Mouse (Mus musculus) limb, embryonic 12.5 days (tissue): ENCODE measurements around the gene Dcst2. TPM values are rescaled to one million over a fixed set of nuclear protein-coding genes. Genes with fewer than 3 reads are reported as not detected.
A peak's percentile ranks its signal among the peaks of the same experiment; 100 is the strongest.

ENCODE experiments used
- ATAC-seq: fragments of 200-750 bp; cut with Nextera tagmentation; 2 replicates; pipeline ENCODE4 v1.8.0; 2017; ENCODE audit warnings: low read depth, moderate TSS enrichment; ENCODE audit not compliant: insufficient number of reproducible peaks, insufficient read depth, low FRiP score, low TSS enrichment
- H3K27ac ChIP-seq: fragments of 300-500 bp; sonication (generic); 2 replicates; pipeline ENCODE4 v1.5.1; 2016; ENCODE audit warnings: mild to moderate bottlenecking, moderate library complexity
- H3K27me3 ChIP-seq: fragments of 300-500 bp; sonication (generic); 2 replicates; pipeline ENCODE4 v1.6.1; 2016; ENCODE audit warnings: mild to moderate bottlenecking, moderate library complexity
- H3K36me3 ChIP-seq: fragments of 300-500 bp; sonication (generic); 2 replicates; pipeline ENCODE4 v1.6.1; 2016; ENCODE audit warnings: mild to moderate bottlenecking, moderate library complexity
- H3K4me1 ChIP-seq: fragments of 300-500 bp; sonication (generic); replicated peaks from 2 replicates; pipeline ENCODE4 v1.6.1; 2016
- H3K4me2 ChIP-seq: fragments of 300-500 bp; sonication (generic); 2 replicates; pipeline ENCODE4 v1.6.1; 2016; ENCODE audit warnings: mild to moderate bottlenecking, moderate library complexity
- H3K4me3 ChIP-seq: fragments of 300-500 bp; sonication (generic); replicated peaks from 2 replicates; pipeline ENCODE4 v1.5.1; 2016; ENCODE audit warnings: mild to moderate bottlenecking
- H3K9ac ChIP-seq: fragments of 300-500 bp; sonication (generic); replicated peaks from 2 replicates; pipeline ENCODE4 v1.6.1; 2016; ENCODE audit warnings: mild to moderate bottlenecking, moderate library complexity
- H3K9me3 ChIP-seq: fragments of 300-500 bp; sonication (generic); 2 replicates; pipeline ENCODE4 v1.6.1; 2016; ENCODE audit warnings: mild to moderate bottlenecking, moderate library complexity
- WGBS: fragments of 180-500 bp; shearing (Covaris S2); methylation state at CpG from one replicate; pipeline ENCODE4 v1.1.7; 2016; 5-methylcytosine and 5-hydroxymethylcytosine counted together
- polyA plus RNA-seq: library from polyadenylated mRNA; unstranded; fragments of >200 nt; fragmentation: Nextera tagmentation; extraction: Ambion mirVana; gene quantifications from 2 replicates; pipeline ENCODE4 v1.2.1, GENCODE M21; 2016

The Dcst2 gene
- polyA plus RNA-seq, 1 experiment from 2014 or later: 0.20 TPM

DNA sequence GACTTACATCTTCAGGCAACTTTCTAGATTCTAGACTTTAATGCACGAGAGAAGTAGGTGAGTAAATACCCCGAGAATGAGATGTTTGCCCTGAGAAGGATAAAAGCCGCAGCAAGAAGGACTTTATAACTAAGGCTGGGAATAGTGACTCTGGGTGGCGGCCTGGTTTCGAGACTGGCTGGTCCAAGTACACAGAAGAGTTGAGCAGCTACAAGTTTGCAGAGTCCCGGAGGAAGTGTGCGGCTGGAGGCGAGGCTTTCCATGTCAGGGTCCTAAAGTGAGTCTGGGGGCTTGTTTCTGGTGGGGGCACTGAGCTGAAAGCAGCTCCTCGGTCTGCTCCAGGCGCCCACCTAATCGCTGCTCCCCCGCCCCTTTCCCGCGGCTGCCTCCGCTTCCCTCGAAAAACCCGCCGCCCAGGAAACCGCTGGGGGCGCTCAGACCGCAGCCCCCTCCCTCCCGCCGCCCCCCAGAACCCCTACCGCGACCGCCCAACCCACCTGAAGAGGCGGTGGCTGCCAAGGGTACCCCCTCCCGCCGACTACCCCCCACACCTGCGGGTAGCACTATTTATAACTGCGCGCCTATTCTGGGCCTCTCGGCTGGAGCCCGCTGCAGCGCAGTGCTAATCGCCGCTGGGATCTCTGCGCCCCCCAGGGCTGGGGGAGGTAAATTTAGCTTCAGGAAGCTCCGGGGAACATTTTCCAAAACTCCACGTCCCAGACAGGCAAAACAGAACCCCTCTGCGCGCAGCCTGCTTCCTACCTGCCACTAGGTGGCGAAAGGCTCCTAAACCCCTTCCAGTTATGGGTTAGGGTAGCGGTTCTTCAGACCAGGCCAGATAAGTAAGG is 34.3 kb downstream of the Dcst2 start:
- H3K9me3 ChIP-seq: no peaks in the 10 kb centered on the region
- WGBS: 1% methylated on average over 43 of the region's 44 CpGs
- H3K4me1 ChIP-seq: peaks cover 53% of the 10 kb centered on the region
- peak overlapping the region; percentile 79 for H3K27ac ChIP-seq
- H3K4me3 ChIP-seq: peak overlapping the region; percentile 53
- H3K4me2 ChIP-seq: peak overlapping the region; percentile 100
- H3K27me3 ChIP-seq: peaks cover 21% of the 10 kb centered on the region
- no peak for ATAC-seq
- no peaks in the 10 kb centered on the region for H3K36me3 ChIP-seq
- H3K9ac ChIP-seq: peak overlapping the region; percentile 58

DNA sequence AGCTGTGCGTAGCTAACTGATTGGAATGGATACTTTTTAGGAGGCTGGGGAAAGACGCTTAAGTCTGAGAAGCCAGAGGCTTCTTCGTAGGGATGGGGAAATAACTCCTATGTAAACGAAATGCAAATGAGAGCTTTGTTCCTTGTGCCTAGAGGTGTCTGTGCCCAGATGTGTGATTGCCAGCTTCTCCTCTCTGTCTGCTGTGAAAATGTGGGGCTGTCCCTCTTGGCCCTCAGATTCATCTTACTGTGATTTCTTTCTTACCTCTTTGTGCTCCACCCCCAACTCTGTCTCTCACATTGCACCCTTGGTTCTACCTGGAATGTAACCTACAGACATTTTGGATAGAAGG is 34.9 kb downstream of the Dcst2 start:
- H3K9me3 ChIP-seq: no peaks in the 10 kb centered on the region
- peak overlapping the region; percentile 58 for H3K9ac ChIP-seq
- H3K4me3 ChIP-seq: peak overlapping the region; percentile 53
- H3K4me2 ChIP-seq: peak overlapping the region; percentile 100
- H3K4me1 ChIP-seq: peaks cover 47% of the 10 kb centered on the region
- no peak for ATAC-seq
- peaks cover 16% of the 10 kb centered on the region for H3K27me3 ChIP-seq
- WGBS: 2% methylated on average over 4 of the region's 4 CpGs
- H3K36me3 ChIP-seq: peaks cover 5% of the 10 kb centered on the region; the same call in 1 of the 2 replicates
- peak overlapping the region; percentile 79; the same call in 1 of the 2 replicates for H3K27ac ChIP-seq

DNA sequence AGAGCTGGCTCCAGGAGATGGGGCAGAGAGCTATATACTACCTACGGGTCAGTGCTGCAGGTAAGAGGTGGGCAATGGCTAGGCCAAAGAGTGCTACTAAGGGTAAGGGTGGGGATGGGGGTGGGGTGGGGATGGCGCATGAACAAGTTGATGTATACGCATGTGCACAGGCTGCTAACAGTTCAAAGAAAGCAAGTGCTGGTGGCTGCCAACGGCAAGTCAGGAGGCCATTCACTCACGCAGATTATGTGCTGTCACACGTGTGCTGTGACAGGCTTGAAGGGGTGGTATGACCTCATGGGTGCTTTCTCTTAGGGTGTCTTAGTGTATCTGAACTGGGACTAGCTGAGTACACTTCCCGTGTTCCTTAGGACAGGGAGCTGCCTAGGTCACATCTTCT is 39.6 kb downstream of the Dcst2 start:
- Histone ChIP-seq H3K4me1 (peaks cover 6% of the 10 kb centered on the region), H3K36me3 (peaks cover 38% of the 10 kb centered on the region), H3K27ac (no peak overlapping the region), H3K27me3 (no peaks in the 10 kb centered on the region), H3K9me3 (no peaks in the 10 kb centered on the region), H3K4me3 (no peak overlapping the region), H3K9ac (no peak overlapping the region), H3K4me2 (no peak overlapping the region)
- ATAC-seq: no peak
- WGBS: 90% methylated on average over 7 of the region's 7 CpGs

DNA sequence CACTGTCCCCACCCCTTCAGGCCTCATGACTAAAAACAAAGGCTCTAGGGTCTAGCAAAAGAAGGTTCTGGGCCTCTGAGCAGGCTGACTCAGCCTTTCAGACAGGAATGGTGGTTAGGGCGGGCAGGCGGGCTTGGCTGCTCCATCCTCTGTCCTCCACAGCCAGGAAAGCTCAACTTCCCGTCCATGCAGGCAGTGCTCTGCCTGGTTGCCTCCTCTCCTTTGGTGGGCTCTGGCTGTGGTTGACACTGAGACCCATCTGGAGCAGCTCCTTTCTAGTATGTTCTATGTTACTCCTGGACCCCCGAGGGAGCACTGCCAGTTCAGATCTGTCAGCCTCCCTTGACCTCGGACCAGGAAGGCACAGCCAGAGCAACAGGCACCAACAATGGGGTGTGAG is 40.9 kb downstream of the Dcst2 start, which contains the start of gene Lenep:
Gene Lenep (minus strand): TSS at position 101 of the 400 bp plus-strand sequence.
- WGBS: 83% methylated on average over 5 of the region's 5 CpGs
- H3K4me3 ChIP-seq: no peak within 1 kb of the TSS
- H3K27me3 ChIP-seq: no peaks in the 10 kb centered on the region
- no peak within 1 kb of the TSS for H3K9ac ChIP-seq
- no peaks in the 10 kb centered on the region for H3K9me3 ChIP-seq
- no peak within 1 kb of the TSS for H3K4me2 ChIP-seq
- H3K36me3 ChIP-seq: peaks cover 48% of the 10 kb centered on the region
- H3K4me1 ChIP-seq: no peaks in the 10 kb centered on the region
- no peak within 1 kb of the TSS for H3K27ac ChIP-seq
- ATAC-seq: no peak

DNA sequence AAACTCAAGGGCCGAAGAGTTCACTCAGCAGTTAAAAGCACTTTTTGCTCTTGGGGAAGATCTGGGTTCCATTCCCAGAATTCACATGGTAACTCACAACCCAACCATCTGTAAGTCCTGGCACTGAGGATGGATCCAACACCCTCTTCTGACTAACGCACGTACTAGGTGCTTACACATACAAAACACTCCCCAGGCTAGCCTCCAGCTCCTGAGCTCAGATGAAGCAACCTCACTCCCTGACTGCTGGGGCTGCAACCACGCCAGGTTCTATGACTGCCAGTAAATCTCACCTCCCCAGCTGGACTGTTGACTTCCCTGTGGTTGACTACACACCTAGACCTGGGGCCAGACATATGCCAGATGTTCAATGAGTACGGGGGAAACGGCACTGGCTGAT is 45.1 kb downstream of the Dcst2 start:
- WGBS: 86% methylated on average over 6 of the region's 6 CpGs
- ATAC-seq: no peak
- Histone ChIP-seq H3K4me2 (no peak overlapping the region), H3K4me3 (no peak overlapping the region), H3K9ac (no peak overlapping the region), H3K4me1 (peaks cover 6% of the 10 kb centered on the region), H3K36me3 (peaks cover 54% of the 10 kb centered on the region), H3K9me3 (no peaks in the 10 kb centered on the region), H3K27ac (no peak overlapping the region), H3K27me3 (no peaks in the 10 kb centered on the region)

DNA sequence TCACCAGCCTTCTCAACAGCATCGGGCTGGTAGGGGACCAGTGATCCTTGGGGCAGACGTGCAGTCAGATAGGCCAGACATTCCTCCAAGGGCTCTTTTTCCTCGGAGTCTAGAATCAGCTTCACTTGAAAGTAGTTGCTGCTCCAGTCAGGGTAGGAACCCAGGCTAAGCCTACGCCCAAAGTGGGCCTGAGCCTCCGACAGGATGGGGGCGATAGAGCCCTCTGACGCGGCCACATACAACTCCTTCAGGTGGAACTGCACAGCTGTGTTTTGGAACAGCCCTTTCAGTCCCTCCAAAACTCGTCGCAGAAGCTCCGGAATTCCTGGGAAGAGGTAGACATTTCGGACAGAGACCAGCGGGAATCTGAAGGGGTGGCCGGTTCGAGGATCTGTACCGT is 46.7 kb downstream of the Dcst2 start:
- Histone ChIP-seq H3K36me3 (peaks cover 44% of the 10 kb centered on the region), H3K4me3 (no peak overlapping the region), H3K4me2 (no peak overlapping the region), H3K4me1 (peaks cover 6% of the 10 kb centered on the region), H3K9ac (no peak overlapping the region; the same call in 1 of the 2 replicates), H3K9me3 (no peaks in the 10 kb centered on the region), H3K27me3 (no peaks in the 10 kb centered on the region), H3K27ac (no peak overlapping the region)
- no peak for ATAC-seq
- whole genome bisulfite sequencing: 58% methylated on average over 16 of the region's 16 CpGs

DNA sequence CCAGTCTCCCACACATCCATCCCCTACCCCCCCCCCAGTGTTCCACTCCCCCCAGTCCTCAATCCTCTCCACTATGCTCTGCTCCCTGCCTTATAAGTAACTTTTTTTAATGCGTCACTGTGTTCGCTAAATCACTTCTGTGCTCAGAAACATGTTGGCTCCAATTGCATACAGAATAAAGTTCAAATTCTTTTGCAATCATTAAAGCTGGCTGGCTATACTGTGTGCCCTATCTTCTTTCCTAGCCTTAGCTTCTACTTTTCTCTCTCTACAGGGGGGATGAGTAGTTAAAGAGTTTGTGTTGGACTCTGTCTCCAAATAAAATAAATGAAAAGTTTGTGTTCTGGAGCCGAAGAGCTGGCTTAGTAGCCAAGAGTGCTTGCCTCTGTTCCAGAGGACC is 47.9 kb downstream of the Dcst2 start:
- Histone ChIP-seq H3K9ac (no peak overlapping the region), H3K36me3 (peaks cover 43% of the 10 kb centered on the region), H3K9me3 (no peaks in the 10 kb centered on the region), H3K27me3 (no peaks in the 10 kb centered on the region), H3K4me1 (peaks cover 6% of the 10 kb centered on the region), H3K4me3 (no peak overlapping the region), H3K4me2 (no peak overlapping the region), H3K27ac (no peak overlapping the region)
- 95% methylated on average over 3 of the region's 3 CpGs for WGBS
- ATAC-seq: no peak

DNA sequence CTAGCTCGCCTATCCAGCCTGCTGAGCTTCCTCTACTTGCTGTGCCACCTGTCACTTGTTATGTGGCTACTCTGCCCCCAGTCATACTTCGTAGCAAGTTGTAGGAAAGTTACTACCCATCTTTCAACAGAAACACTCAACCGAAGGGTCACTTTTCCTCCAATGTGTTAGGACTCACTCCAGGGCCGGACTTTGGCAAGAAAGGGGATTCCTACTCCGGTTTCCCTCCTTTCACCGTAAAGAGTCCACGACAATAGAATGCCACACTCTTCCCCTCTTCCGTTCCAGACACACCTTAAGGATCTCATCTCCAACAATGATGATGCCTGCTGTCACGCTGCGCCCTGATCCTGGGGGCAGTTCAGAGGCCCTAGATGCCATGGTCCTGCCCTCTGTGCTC is 49.1 kb downstream of the Dcst2 start:
- peak overlapping the region; percentile 68 for H3K4me2 ChIP-seq
- H3K4me1 ChIP-seq: peaks cover 6% of the 10 kb centered on the region
- H3K9ac ChIP-seq: peak overlapping the region; percentile 53
- H3K27me3 ChIP-seq: no peaks in the 10 kb centered on the region
- no peak overlapping the region for H3K27ac ChIP-seq
- 78% methylated on average over 10 of the region's 10 CpGs for WGBS
- H3K4me3 ChIP-seq: peak overlapping the region; percentile 55
- ATAC-seq: no peak
- no peaks in the 10 kb centered on the region for H3K9me3 ChIP-seq
- H3K36me3 ChIP-seq: peaks cover 49% of the 10 kb centered on the region

DNA sequence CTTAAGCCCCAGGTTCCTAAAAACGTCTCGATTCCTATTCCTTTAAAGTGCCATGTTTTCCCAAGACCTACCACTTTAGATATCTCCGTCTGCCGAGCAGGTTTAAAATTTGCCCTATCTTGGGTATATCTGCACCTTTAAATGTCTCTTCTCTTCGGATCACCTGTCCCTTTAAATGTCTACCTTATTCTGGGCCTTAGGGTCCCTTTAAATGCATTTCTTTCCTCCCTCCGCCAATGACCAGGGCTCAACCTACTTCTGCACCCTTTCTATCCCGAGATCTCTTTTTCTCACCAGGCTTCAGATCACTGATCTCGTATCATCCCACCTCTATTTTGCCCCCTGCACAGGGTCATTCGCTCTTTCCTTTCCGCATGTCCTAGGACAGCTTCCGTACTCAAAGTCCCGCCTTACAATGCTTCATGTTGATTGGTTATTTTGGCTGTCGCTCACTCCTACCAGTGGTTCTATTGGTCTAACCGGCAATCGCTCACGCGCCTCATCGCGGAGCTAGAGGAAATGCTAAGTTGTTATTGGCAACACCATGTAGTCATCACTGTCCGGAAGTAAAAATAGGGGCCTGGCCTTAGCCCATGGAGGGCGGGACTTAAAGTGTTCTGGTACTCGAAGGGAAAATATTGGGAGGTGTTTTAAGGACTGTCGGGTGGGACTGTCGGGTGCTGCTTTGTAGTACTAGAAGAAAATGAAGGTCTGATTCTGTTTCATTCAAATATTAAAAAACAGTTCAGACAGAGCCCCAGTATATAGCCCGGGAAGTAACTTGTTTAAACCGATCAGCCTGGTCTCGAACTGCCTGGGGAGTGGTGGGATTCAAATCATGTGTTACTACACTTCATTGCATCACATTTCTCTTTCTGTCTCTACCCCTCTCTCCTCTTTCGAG is 50.0 kb downstream of the Dcst2 start, which contains the start of gene Flad1:
Gene Flad1 (minus strand): TSS at position 381 of the 904 bp plus-strand sequence.
- H3K27ac ChIP-seq: peak within 1 kb of the TSS; percentile 45; the same call in 1 of the 2 replicates
- H3K4me2 ChIP-seq: peak within 1 kb of the TSS; percentile 68
- peaks cover 56% of the 10 kb centered on the region for H3K36me3 ChIP-seq
- H3K4me3 ChIP-seq: peak within 1 kb of the TSS; percentile 55
- H3K4me1 ChIP-seq: peaks cover 13% of the 10 kb centered on the region
- WGBS: 8% methylated on average over 28 of the region's 28 CpGs
- H3K9me3 ChIP-seq: no peaks in the 10 kb centered on the region
- no peaks in the 10 kb centered on the region for H3K27me3 ChIP-seq
- H3K9ac ChIP-seq: peak within 1 kb of the TSS; percentile 53
- peak; percentile 99 for ATAC-seq

DNA sequence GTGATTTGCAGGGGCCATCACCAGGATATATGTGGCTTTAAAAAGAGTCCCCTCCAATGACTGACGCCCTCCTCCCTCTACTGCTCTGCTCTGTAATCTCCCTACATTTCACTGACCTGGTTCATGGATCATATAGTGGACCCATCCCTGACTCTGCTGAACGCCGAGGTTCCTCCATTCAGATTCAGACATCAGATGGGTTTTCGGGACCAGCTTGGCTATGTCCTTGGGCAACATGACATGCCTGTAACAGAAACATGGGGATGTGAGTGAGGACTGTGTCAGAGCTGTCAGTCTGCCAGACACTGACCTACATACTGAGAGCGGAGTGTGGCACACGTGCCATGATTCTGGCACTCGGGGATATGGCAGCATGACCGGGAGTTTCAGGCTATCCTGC is 54.4 kb downstream of the Dcst2 start:
- no peak for ATAC-seq
- 98% methylated on average over 8 of the region's 8 CpGs for WGBS
- Histone ChIP-seq H3K36me3 (peaks cover 36% of the 10 kb centered on the region), H3K9me3 (no peaks in the 10 kb centered on the region), H3K27me3 (no peaks in the 10 kb centered on the region), H3K9ac (no peak overlapping the region), H3K4me3 (0 out of 2 replicates have a peak overlapping the region, but pooled peaks have one; percentile 60), H3K4me2 (peak overlapping the region; percentile 80), H3K27ac (no peak overlapping the region), H3K4me1 (peaks cover 27% of the 10 kb centered on the region)

DNA sequence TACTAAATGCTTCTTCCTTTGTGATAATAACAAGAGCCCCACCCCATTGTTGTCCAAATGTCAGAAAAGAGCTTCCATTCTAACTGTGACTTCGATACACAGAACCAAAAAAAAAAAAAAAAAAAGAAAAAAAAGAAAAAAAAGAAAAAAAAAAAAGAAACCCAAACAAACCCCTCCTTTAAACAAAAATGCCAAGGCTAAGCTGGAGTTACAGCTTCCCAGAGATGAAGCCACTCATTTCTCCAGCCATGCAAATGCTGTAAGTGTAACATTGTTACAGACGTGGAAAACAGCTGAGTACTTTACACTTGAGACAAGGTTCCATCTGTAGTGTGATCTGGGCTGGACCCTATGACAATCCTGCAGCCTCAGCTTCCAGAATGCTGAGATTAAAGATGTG is 55.4 kb downstream of the Dcst2 start:
- WGBS: 38% methylated on average over 2 of the region's 2 CpGs
- no peak for ATAC-seq
- no peaks in the 10 kb centered on the region for H3K27me3 ChIP-seq
- peaks cover 36% of the 10 kb centered on the region for H3K36me3 ChIP-seq
- peak overlapping the region; percentile 80 for H3K4me2 ChIP-seq
- peak overlapping the region; percentile 60 for H3K4me3 ChIP-seq
- peaks cover 35% of the 10 kb centered on the region for H3K4me1 ChIP-seq
- no peaks in the 10 kb centered on the region for H3K9me3 ChIP-seq
- H3K9ac ChIP-seq: peak overlapping the region; percentile 66
- H3K27ac ChIP-seq: peak overlapping the region; percentile 97
